Mouse (Mus musculus) thymus, postnatal 0 days (tissue): ENCODE measurements around the gene Lrrc55. TPM values are rescaled to one million over a fixed set of nuclear protein-coding genes. Genes with fewer than 3 reads are reported as not detected.

Experiments
- DNase-seq: peaks from one replicate; pipeline ENCODE4 v3.0.0-alpha.2; 2015; ENCODE audit warnings: low spot score
- polyA plus RNA-seq: library from polyadenylated mRNA; unstranded; fragments of >200 nt; fragmentation: Nextera tagmentation; extraction: Ambion mirVana; gene quantifications from 2 replicates; pipeline ENCODE4 v1.2.1, GENCODE M21; 2015

Lrrc55 gene
- polyA plus RNA-seq, 1 experiment from 2014 or later, result 0.17 TPM

DNA sequence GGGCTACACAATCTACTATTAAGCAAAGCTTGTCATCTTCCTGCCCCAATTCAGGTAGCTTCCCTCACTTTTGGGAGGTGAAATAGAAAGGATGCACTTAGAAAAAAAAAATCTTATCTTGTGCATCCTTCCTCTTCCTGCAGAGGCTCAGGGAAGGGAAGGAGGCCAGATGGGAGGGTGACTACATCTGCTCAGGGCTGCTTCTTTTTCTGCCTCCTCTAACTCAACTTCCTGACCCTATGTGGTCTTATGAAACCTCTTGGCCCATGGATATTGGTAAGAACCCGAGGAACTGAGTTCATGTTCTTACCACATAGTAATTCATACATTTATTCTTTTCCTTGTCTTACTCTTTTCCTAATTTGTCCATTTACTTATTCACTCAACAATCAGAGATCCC, 61.9 kb downstream of the Lrrc55 start:
- DNase-seq, result no peak

DNA sequence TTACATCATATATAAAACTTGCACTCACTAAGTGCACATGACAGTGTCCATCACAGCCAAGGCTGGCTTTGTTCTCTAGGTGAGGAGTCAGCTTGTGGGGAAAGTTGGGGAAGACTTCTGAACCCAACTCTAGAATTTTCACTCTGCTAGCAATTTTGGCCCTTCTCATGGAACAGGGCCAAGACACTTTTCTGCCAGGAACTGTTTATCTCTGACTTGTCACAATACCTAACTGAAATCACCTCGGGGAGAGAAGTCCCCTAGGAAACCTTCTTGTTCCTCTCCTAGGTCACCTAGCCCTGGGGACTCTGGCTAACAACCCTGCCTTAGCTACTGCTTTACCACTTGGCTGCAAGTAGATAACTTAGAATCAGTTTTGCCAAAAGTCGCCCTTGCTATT, 64.8 kb downstream of the Lrrc55 start:
- DNase-seq, result no peak

DNA sequence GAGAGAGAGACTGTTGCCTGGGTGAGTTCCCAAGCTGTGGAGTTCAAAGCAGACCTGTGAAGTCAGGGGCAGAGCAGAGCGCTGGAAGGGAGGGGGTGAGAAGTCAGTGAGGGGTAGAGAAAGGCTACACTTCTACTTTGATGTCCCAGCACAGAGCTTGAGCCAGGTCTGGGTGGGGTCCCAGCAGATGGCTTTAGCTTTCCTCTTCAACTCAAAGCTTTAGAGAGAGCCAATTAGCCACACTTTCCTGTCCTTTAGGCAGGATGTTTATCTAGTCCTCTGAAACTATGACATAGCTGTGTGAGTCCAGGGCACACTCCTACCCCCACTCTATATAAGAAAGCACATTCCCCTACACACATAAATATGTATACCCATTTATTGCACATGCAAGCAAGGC, 65.3 kb downstream of the Lrrc55 start:
- DNase-seq, result no peak

DNA sequence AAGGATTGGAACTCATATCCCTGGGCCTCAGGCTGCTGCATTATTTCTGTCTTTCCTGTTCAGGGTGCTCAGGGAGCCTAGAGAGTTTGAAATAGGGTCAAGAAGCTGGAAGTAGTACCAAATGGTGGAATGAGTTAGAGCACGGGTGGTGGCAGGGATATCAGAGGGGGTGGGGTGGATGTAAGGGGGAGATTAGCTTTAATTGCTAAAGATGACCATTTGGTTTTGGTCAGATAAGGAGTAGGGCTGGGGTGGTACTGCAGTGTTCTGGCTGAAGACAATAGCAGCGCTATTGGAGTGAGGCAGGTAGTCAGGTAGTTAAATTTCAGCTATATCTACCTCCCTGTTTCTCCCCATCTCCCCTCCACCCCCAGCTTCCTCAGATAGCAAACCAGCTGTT, 65.8 kb downstream of the Lrrc55 start:
- no peak for DNase-seq

DNA sequence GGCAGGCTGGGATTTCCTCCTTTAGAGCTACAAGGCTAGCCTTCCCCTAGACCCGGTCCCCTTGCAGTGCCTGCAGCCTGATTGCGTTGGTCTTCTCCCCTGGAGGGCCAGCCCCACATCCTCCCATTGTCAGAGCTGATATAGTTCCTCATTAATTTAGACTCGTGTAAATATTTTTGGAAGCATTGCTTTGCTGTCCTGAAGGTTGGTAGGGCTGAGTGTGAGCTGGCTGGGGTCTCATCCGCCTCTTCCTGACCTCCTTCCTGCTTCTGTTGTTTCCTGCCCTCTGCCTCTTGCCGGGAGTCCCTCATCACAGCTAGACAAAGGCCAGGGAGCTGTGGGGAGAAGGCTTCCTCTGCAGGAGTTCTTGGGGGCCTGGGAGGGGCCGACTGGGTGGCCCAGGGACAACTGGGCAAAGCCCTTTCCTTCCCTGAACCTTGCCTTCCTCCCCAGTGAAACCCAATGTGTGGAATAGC, 67.5 kb downstream of the Lrrc55 start:
- no peak for DNase-seq

DNA sequence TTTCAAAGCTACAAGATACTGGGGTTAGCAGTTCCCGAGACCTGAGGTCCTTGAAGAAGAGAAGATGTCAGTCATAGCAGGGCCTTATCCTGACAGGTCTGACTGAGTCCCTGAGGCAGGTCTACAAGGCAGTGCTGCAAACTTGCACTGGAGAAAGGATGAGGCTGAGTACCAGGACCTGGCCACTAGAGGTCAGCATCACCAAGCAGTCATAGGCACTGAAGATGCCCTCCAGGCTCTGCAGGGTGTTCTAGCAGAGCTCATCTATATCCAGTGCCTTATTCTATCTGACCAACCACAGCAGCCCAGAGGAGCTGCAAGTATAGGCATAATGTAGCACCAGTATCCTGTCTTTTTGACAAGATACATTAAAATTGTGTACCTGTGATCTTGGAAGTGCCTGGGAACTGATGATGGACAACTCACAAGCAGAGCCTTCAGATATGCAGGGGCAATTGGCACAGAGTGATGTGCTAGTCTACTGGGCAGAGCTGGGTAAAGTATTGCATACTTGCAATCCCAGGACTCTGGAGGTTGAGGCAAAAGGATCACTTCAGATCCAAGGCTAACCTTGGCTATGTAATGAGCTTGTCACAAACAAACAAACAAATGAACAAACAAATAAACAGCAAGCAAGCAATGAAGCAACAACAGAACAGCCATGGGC, 73.0 kb downstream of the Lrrc55 start:
- DNase-seq, result peak; percentile 32

DNA sequence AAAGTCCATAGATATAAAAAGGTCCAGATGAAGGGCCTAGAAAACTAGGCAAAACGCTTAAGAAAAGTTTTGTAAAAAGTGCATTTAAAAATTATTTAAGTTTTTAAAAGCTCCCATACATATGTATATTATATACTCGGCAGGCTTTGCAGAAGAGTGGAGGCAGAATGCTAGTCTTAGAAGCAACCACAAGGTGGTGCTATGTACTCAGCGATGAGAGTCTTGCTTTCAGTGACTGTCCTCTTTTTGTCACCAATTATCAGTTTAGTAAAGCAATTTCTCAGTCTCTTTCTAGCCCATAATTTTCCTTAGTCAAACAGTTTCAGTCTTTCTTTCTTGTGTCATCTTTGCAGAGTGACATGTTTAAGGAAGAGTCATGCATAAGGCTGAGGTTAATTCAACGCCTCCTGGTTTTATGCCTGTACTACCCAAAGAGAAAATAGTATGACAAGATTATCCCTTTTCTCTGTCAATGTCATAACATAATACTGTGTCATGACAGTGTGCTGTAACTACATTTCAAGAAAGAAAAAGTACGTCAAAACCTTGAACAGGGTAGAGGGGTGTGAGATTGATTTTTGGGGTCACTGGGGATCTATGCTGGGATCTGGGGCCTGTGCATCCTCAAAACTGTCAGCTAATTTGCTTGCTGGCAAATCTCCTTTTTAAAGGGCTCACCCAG, 73.7 kb downstream of the Lrrc55 start:
- DNase-seq, result peak; percentile 50

Other genes starting within 250 kb of the Lrrc55 start
- 3.0 and 4.2 TPM in 2 replicates for gene Prg2, start 216.7 kb downstream of the Lrrc55 start, polyA plus RNA-seq
- gene Prg3, start 209.0 kb downstream of the Lrrc55 start, polyA plus RNA-seq, result 0.78 and 1.4 TPM in 2 replicates
- 221 and 245 TPM in 2 replicates for gene Ssrp1, start 160.0 kb downstream of the Lrrc55 start, polyA plus RNA-seq
- gene P2rx3, start 159.7 kb downstream of the Lrrc55 start, polyA plus RNA-seq, result 0.30 and 0.31 TPM in 2 replicates
- 8.1 and 8.5 TPM in 2 replicates for gene Tnks1bp1, start 149.2 kb downstream of the Lrrc55 start, polyA plus RNA-seq
- 19.6 and 19.9 TPM in 2 replicates for gene Aplnr, start 61.0 kb downstream of the Lrrc55 start, polyA plus RNA-seq
- not detected in 2 replicates for gene Olfr987, start 142.1 kb upstream of the Lrrc55 start, polyA plus RNA-seq
- not detected in 2 replicates for gene Olfr988, start 166.0 kb upstream of the Lrrc55 start, polyA plus RNA-seq
- gene Olfr992, start 212.3 kb upstream of the Lrrc55 start, polyA plus RNA-seq, result not detected in 2 replicates
- not detected in 2 replicates for gene Olfr993, start 217.7 kb upstream of the Lrrc55 start, polyA plus RNA-seq
- gene Olfr994, start 239.3 kb upstream of the Lrrc55 start, polyA plus RNA-seq, result not detected in 2 replicates
- gene Olfr995, start 246.4 kb upstream of the Lrrc55 start, polyA plus RNA-seq, result not detected in 2 replicates